In genomic region chr2:50008282-50008681, GRCm38 (mm10) we compare ENCODE assay signal across 20 mouse cellular contexts. TPM values are rescaled to one million over a fixed set of nuclear protein-coding genes. Genes with fewer than 3 reads are reported as not detected.
DNase-seq lines count a peak whose midpoint lies in the region; ATAC-seq and TF ChIP-seq lines count a peak whose summit lies in the region.
"Had no signal": no experiment of that assay in that cellular context is flagged by ENCODE, and none has a peak within 500 bp of the region (broad histone marks: within the 10 kb centered on the region; RNA-seq: fewer than 3 reads in every experiment).

No protein-coding gene starts in this region.

- no peak overlapping the region for H3K9ac ChIP-seq in hindbrain, embryonic 15.5 days
- no peak overlapping the region for H3K9ac ChIP-seq in midbrain, embryonic 11.5 days (ENCODE audit: low read length)
- H3K9ac ChIP-seq in midbrain, embryonic 13.5 days (replicated peaks): no peak overlapping the region
- no peak overlapping the region for H3K9ac ChIP-seq in neural tube, embryonic 14.5 days (replicated peaks; ENCODE audit: low read depth, low read length)
- H3K9ac ChIP-seq: forebrain, embryonic 13.5 days had no signal

- H3K36me3 ChIP-seq in hindbrain, embryonic 15.5 days: no peaks in the 10 kb centered on the region
- H3K36me3 ChIP-seq in hindbrain, embryonic 10.5 days: no peaks in the 10 kb centered on the region
- H3K36me3 ChIP-seq in midbrain, embryonic 11.5 days (ENCODE audit: control insufficient read depth, insufficient read depth, low read length): no peaks in the 10 kb centered on the region
- H3K36me3 ChIP-seq in midbrain, embryonic 13.5 days: no peaks in the 10 kb centered on the region
- no peaks in the 10 kb centered on the region for H3K36me3 ChIP-seq in neural tube, embryonic 14.5 days (ENCODE audit: control insufficient read depth, insufficient read depth, low read length)
- H3K36me3 ChIP-seq: forebrain, embryonic 10.5 days had no signal

- H3K4me2 ChIP-seq in hindbrain, embryonic 15.5 days: no peak overlapping the region
- no peak overlapping the region for H3K4me2 ChIP-seq in midbrain, embryonic 11.5 days
- H3K4me2 ChIP-seq in midbrain, embryonic 13.5 days (replicated peaks): no peak overlapping the region
- H3K4me2 ChIP-seq in neural tube, embryonic 14.5 days (ENCODE audit: low read depth, low read length): no peak overlapping the region
- H3K4me2 ChIP-seq: forebrain, embryonic 13.5 days; heart, embryonic 11.5 days had no signal

- no peak overlapping the region for H3K4me3 ChIP-seq in hindbrain, embryonic 15.5 days
- no peak overlapping the region for H3K4me3 ChIP-seq in hindbrain, embryonic 10.5 days
- H3K4me3 ChIP-seq in midbrain, embryonic 11.5 days (ENCODE audit: low read depth, low read length): no peak overlapping the region
- H3K4me3 ChIP-seq in midbrain, embryonic 13.5 days (replicated peaks): no peak overlapping the region
- no peak overlapping the region for H3K4me3 ChIP-seq in neural tube, embryonic 14.5 days (ENCODE audit: low read depth, low read length)
- H3K4me3 ChIP-seq: forebrain, embryonic 10.5 days; forebrain, embryonic 13.5 days had no signal

- peak; percentile 48; the same call in 1 of the 2 replicates for ATAC-seq in hindbrain, embryonic 15.5 days (ENCODE audit: low FRiP score, low read depth)
- ATAC-seq in midbrain, embryonic 11.5 days (ENCODE audit: low FRiP score): no peak
- ATAC-seq in midbrain, embryonic 13.5 days: no peak
- peak; percentile 68 for ATAC-seq in neural tube, embryonic 14.5 days (ENCODE audit: low read depth)
- ATAC-seq: CD4-positive, CD25-positive, alpha-beta regulatory T cell, adult 4 months; forebrain, embryonic 13.5 days; forebrain, embryonic 16.5 days; intestine, postnatal 0 days had no signal

- H3K9me3 ChIP-seq in hindbrain, embryonic 15.5 days: no peaks in the 10 kb centered on the region
- H3K9me3 ChIP-seq in hindbrain, embryonic 10.5 days: no peaks in the 10 kb centered on the region
- no peaks in the 10 kb centered on the region for H3K9me3 ChIP-seq in midbrain, embryonic 11.5 days (ENCODE audit: control insufficient read depth, low read length)
- H3K9me3 ChIP-seq in midbrain, embryonic 13.5 days: peaks cover 5% of the 10 kb centered on the region; the same call in 1 of the 2 replicates
- H3K9me3 ChIP-seq in neural tube, embryonic 14.5 days (ENCODE audit: control insufficient read depth, low read length): no peaks in the 10 kb centered on the region
- H3K9me3 ChIP-seq: forebrain, embryonic 10.5 days; forebrain, embryonic 13.5 days had no signal

- no peak for TF ChIP-seq CTCF in brain, embryonic 14.5 days (IDR thresholded peaks at IDR 0.05; ENCODE audit: borderline replicate concordance, extremely low read depth, insufficient read depth, insufficient read length)

- 53% methylated on average over 5 of the region's 5 CpGs for WGBS in hindbrain, embryonic 15.5 days
- 82% methylated on average over 5 of the region's 5 CpGs for WGBS in hindbrain, embryonic 10.5 days
- WGBS in midbrain, embryonic 11.5 days: 66% methylated on average over 5 of the region's 5 CpGs
- 49% methylated on average over 5 of the region's 5 CpGs for WGBS in midbrain, embryonic 13.5 days
- 57% methylated on average over 5 of the region's 5 CpGs for WGBS in neural tube, embryonic 14.5 days

- H3K27ac ChIP-seq in hindbrain, embryonic 15.5 days (replicated peaks): no peak overlapping the region
- no peak overlapping the region for H3K27ac ChIP-seq in hindbrain, embryonic 10.5 days
- no peak overlapping the region for H3K27ac ChIP-seq in midbrain, embryonic 11.5 days (ENCODE audit: low read depth, low read length)
- no peak overlapping the region for H3K27ac ChIP-seq in midbrain, embryonic 13.5 days
- no peak overlapping the region for H3K27ac ChIP-seq in neural tube, embryonic 14.5 days (ENCODE audit: low read depth, low read length)
- H3K27ac ChIP-seq: forebrain, embryonic 10.5 days; forebrain, embryonic 13.5 days had no signal

- H3K27me3 ChIP-seq in hindbrain, embryonic 15.5 days: no peaks in the 10 kb centered on the region
- H3K27me3 ChIP-seq in hindbrain, embryonic 10.5 days (ENCODE audit: insufficient read depth, poor library complexity, severe bottlenecking): no peaks in the 10 kb centered on the region
- H3K27me3 ChIP-seq in midbrain, embryonic 11.5 days (ENCODE audit: control insufficient read depth, insufficient read depth, low read length): no peaks in the 10 kb centered on the region
- H3K27me3 ChIP-seq in midbrain, embryonic 13.5 days: no peaks in the 10 kb centered on the region
- no peaks in the 10 kb centered on the region for H3K27me3 ChIP-seq in neural tube, embryonic 14.5 days (ENCODE audit: control insufficient read depth, insufficient read depth, low read length)
- H3K27me3 ChIP-seq: forebrain, embryonic 13.5 days had no signal

- H3K4me1 ChIP-seq in hindbrain, embryonic 15.5 days (replicated peaks): no peaks in the 10 kb centered on the region
- H3K4me1 ChIP-seq in hindbrain, embryonic 10.5 days (replicated peaks): 0 out of 2 replicates have a peak, but pooled peaks cover 2% of the 10 kb centered on the region
- no peaks in the 10 kb centered on the region for H3K4me1 ChIP-seq in midbrain, embryonic 11.5 days (ENCODE audit: control insufficient read depth, insufficient read depth, low read length)
- no peaks in the 10 kb centered on the region for H3K4me1 ChIP-seq in midbrain, embryonic 13.5 days (replicated peaks)
- no peaks in the 10 kb centered on the region for H3K4me1 ChIP-seq in neural tube, embryonic 14.5 days (ENCODE audit: control insufficient read depth, insufficient read depth, low read length)
- H3K4me1 ChIP-seq: forebrain, embryonic 13.5 days had no signal

- no peak for DNase-seq in hindbrain, embryonic 10.5 days (ENCODE audit: low spot score)
- peak; percentile 37 for DNase-seq in midbrain, embryonic 11.5 days (ENCODE audit: low spot score, missing footprints)
- DNase-seq in brain, embryonic 14.5 days (ENCODE audit: low read depth): peak; percentile 30
- DNase-seq in urinary bladder, adult 18-20 months (ENCODE audit: low spot score in 2 of 2): no peak
- DNase-seq: adrenal gland, adult 2 months; adrenal gland, postnatal 14 days; cerebellum, adult 18-20 months; cerebellum, adult 9-10 months; cerebellum, postnatal 14 days; gastrocnemius, postnatal 10 days; gastrocnemius, postnatal 36 days had no signal

- TF ChIP-seq POLR2A in brain, embryonic 14.5 days (IDR thresholded peaks at IDR 0.05; ENCODE audit: borderline replicate concordance, extremely low read depth, insufficient read depth, insufficient read length, poor library complexity, severe bottlenecking): no peak

RNA-seq across cellular contexts. Expression of gene Lypd6, which starts 57.9 kb away (rescaled TPM):
- 10.2 and 10.7 TPM in 2 replicates for polyA plus RNA-seq in hindbrain, embryonic 15.5 days (2015; fragmentation: Nextera tagmentation; extraction: Ambion mirVana)
- 4.0 and 6.3 TPM in 2 replicates for polyA plus RNA-seq in hindbrain, embryonic 10.5 days (2016; fragmentation: Nextera tagmentation; extraction: Ambion mirVana)
- polyA plus RNA-seq in midbrain, embryonic 11.5 days (2014; fragmentation: Nextera tagmentation; extraction: Ambion mirVana): 3.5 and 4.7 TPM in 2 replicates
- polyA plus RNA-seq in midbrain, embryonic 13.5 days (2015; fragmentation: Nextera tagmentation; extraction: Ambion mirVana): 4.0 and 6.7 TPM in 2 replicates
- 7.6 and 8.9 TPM in 2 replicates for polyA plus RNA-seq in brain, embryonic 14.5 days (2012; rRNA removed)
- polyA plus RNA-seq in neural tube, embryonic 14.5 days (2014; fragmentation: Nextera tagmentation; extraction: Ambion mirVana): 17.4 and 17.5 TPM in 2 replicates
- polyA plus RNA-seq: CD4-positive, CD25-positive, alpha-beta regulatory T cell, adult 4 months had no signal

Comparison
In these comparisons a context has a peak if more than half of its experiments do, and no peak if none do; other contexts are left out.
1. ATAC-seq: peak in hindbrain, embryonic 15.5 days (single experiment) and neural tube, embryonic 14.5 days (single experiment); none in midbrain, embryonic 11.5 days (single experiment) and midbrain, embryonic 13.5 days (single experiment).
2. DNase-seq: peak in midbrain, embryonic 11.5 days (single experiment) and brain, embryonic 14.5 days (single experiment); none in hindbrain, embryonic 10.5 days (single experiment) and urinary bladder, adult 18-20 months (0 of 2).